Mouse (Mus musculus) T-helper 1 cell (primary cell): Measurements from ENCODE around the gene Rnf207.

Experiments
- in situ Hi-C: fragments of 300-600 bp; cut with MboI, MseI; formaldehyde crosslinking; loops from one replicate; pipeline ENCODE4 v1.15.1; 2025; ENCODE audit warnings: high pct_unique_total_duplicates

Rnf207 gene

GRCm38 (mm10) chr4:152318517-152319234 is at the start of gene Rnf207:
Rnf207 (minus strand) TSS chr4:152318993.
- in situ Hi-C loops: no loop called here

DNA sequence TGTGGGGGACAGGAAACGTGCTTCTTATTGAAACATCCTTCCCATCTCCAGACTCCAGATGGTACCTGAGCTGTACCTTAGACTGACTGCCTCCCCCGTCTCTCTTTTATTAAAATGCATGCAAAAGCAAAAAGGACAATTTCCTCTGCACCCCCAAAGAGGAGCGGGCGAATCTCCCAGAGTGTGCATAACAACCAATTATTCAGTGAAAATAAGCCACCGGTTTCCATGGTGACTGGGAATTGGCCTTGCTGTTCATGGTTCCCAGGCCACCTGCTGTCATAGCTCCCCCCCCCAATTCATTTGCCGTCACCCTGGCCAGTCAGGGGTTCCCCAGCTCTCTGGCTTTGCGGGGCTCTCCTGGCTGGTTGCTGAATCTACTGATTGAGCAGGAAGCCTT is 46.4 kb upstream of the Rnf207 start:
- in situ Hi-C loops: loop anchor here (25.0 kb wide), 1 partner anchor 1122 kb away; the partner anchor contains the start of gene Ajap1

GRCm38 (mm10) chr4:152362180-152362579 is 43.4 kb upstream of the Rnf207 start:
- in situ Hi-C loops: loop anchor here (25.0 kb wide), 1 partner anchor 1125 kb away; the partner anchor contains the start of gene Ajap1

DNA sequence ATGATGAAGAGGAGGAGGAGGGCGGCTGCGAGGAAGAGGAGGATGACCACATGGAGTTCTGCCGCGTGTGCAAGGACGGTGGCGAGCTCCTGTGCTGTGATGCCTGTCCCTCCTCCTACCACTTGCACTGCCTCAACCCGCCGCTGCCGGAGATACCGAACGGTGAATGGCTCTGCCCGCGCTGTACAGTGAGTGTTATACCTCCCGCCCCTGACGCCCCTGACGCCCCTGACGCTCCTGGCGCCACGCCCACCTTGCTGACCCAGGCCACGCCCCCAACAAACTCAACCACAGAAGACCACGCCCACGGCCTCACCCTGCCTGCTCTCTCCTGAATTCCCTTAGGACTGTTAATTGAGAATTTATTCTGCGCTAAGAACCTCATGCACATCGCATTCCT is 42.1 kb upstream of the Rnf207 start:
- in situ Hi-C loops: loop anchor here (25.0 kb wide), 1 partner anchor 1126 kb away; the partner anchor contains the start of gene Ajap1

GRCm38 (mm10) chr4:152359700-152360099 is 40.9 kb upstream of the Rnf207 start:
- in situ Hi-C loops: loop anchor here (25.0 kb wide), 1 partner anchor 1128 kb away; the partner anchor contains the start of gene Ajap1

GRCm38 (mm10) chr4:152355672-152356071 is 36.9 kb upstream of the Rnf207 start:
- in situ Hi-C loops: loop anchor here (25.0 kb wide), 1 partner anchor 1132 kb away; the partner anchor contains the start of gene Ajap1

DNA sequence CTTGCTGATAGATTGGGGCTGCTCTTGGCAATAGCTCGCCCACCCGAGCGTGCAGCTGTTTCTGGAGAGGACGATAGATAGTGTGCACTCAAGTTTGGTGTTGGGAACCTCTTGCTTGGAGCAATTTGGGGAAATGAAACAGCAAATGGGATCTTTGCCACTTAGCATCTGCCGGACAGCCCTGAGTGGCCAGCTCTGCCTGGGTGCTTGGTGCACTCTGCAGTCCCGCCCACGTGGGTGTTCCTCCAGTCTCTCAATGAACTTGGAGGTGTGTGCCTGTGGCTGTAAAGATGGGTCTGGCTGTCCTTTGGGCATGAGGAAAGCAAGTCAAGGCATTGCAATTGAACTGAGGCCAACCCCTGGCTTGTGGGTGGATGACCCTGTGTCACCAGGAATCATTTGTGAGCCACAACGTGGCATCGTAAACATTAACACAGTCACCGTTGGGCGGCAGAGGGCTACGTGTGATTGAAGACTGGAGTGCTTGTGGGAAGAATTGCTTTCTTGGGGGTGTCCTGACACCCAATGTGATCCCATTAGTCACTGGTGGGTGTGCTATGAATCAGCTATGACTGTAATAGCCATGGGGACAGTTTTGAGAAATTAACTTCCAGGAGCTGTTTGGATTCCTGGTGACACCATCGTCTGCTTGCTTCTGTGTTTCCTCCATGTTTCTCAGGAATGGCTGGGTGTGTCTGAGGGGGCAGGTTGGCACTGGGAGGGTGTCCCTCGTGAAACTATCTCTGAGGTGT is 35.3 kb upstream of the Rnf207 start:
- in situ Hi-C loops: loop anchor here (25.0 kb wide), 1 partner anchor 1133 kb away; the partner anchor contains the start of gene Ajap1

DNA sequence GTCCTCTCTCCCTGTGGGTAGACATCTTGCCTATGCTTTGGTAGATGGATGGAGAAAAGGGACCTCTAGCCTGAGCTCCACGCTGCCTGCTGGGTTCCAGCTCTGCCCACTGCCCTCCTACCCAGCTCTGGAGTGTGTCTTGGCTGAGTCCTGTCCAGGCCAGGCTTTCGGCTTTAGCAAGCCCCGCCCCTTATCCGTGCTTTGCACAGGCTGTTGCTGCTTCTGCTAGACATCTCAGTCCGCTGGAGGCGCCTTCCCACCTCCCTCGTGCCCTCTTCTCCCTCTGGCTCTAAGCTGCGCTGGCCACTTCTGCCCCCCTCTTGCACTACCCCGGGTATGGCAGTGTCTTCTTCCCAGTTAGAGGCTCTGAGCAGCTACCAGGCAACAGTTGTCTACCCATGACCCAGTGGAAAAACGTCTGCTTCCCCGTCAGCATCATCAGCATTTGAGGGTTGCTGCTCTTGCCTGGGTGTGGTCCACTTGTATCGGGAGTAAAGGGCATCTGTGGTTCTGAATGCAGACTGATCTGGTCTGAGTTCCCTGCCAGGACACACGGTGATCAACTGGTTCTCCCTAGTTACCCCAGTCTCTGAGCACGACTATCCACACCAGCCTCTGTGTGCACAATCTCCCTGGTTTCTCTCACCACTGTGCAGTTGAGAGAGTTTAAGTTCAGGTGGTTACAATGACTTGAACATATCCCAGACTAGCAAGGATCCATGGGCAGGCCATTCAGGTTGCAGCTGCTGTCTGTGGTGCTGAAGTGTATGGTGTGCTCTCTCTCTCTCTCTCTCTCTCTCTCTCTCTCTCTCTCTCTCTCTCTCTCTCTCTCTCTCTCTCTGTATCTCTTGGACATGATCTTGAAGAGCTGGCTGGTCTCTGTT is 32.9 kb upstream of the Rnf207 start:
- in situ Hi-C loops: loop anchor here (25.0 kb wide), 1 partner anchor 1136 kb away; the partner anchor contains the start of gene Ajap1

GRCm38 (mm10) chr4:152350722-152351421 is 32.1 kb upstream of the Rnf207 start:
- in situ Hi-C loops: loop anchor here (25.0 kb wide), 1 partner anchor 1136 kb away; the partner anchor contains the start of gene Ajap1

DNA sequence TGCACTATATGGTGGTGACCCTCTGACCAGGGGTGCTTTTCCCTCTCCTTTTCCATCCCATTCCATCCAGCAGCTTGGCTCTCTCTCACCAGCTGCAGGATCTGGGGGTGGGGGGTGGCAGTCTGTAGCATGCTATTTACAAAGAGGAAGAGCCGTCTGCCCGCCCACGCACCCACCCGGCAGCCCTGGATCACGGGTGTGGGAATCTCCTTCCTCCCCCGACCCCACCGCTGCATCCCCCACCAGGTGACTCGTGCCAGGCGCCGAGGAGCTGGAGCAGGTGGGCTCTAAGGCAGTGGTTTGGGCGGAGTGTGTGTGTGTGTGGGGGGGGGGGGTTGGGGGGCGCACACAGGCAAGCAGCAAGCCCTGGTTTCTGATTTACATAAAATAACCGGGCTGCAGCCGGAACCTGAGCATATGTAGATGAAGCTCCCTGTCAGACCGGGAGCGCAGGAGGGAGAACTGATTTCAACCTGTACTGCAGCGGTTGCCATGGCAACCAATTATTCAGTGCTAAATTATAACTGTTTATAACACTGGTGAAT is 31.1 kb upstream of the Rnf207 start:
- in situ Hi-C loops: loop anchor here (25.0 kb wide), 1 partner anchor 1137 kb away; the partner anchor contains the start of gene Ajap1

- in situ Hi-C loops: no loop called here
These were observed 26.5 kb upstream of the Rnf207 start for GRCm38 (mm10) chr4:152345120-152345889.

- in situ Hi-C loops: no loop called here
These were observed 25.9 kb upstream of the Rnf207 start for GRCm38 (mm10) chr4:152344651-152345050.

- in situ Hi-C loops: no loop called here
These were observed 24.5 kb upstream of the Rnf207 start for GRCm38 (mm10) chr4:152343296-152343695.

GRCm38 (mm10) chr4:152340584-152341284 is 21.9 kb upstream of the Rnf207 start:
- in situ Hi-C loops: no loop called here

DNA sequence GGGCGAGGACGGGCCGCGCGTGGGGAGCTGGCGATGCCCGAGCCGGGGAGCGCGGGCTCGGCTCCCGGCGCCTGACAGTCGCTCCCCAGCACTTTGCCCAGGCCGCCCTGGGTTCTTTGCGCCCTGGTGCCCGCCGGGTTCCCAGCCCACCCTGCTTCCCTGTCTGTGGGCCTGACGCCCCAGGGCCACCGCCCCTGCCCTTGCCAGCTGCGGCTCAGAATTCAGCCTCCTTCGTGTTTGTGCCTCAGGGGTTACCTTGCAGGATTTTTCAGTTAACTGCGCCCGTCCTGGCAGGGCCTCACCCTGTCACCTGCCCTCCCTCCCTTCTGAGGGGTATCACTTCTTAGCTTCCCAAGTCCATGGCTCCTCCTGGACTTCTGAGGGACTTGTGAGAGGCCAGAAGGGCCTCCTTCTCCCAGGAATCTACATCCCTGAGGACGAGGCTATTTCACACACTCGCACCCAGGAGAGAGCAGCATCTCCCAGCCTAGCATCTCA is 20.5 kb upstream of the Rnf207 start:
- in situ Hi-C loops: no loop called here

DNA sequence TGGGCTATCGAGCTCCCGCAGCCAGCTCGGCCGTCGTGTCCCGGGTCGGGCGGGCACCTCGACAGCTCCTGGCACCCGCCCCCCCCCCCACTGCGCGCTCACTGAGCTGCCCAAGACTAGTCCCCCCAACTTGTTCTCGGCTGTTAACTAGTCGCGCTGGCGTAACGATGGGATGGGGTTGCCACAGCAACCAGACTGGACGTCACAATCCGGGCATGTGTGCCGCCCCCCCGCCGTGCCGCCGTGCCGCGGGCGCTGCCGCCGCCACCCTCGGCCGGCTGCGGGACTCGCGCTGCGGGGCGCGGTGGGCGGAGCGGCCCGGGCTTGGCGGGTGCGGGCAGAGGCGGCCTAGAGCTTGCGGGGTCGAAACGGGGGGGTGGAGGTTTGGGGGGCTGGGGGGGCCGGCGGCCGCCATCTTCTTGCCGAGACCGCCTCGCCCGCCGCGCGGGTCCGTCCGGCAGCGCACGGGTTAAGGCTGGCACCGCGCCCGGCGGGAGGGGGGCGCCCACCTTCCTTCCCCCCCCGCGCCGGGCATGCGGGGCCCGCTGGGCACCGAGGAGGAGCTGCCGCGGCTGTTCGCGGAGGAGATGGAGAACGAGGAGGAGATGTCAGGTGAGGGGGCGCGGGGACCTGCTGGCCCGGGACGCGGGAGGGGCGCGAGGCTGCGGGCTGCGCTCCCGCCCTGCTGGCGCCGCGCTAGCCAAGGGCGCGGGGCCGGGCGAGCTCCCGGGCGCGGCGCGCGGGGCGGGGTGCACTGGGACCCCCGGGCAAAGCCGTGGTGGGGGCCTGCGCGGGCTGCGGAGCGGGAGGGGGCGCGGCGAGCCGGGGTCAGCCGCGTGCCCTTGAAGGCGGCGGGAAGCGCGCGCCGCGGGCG is 19.9 kb upstream of the Rnf207 start, which contains the start of gene Chd5:
TSS of gene Chd5 (plus strand) at position 233 of the 874 bp plus-strand sequence.
- in situ Hi-C loops: no loop called here

- in situ Hi-C loops: no loop called here
These were observed 19.0 kb upstream of the Rnf207 start for GRCm38 (mm10) chr4:152337772-152338171.

DNA sequence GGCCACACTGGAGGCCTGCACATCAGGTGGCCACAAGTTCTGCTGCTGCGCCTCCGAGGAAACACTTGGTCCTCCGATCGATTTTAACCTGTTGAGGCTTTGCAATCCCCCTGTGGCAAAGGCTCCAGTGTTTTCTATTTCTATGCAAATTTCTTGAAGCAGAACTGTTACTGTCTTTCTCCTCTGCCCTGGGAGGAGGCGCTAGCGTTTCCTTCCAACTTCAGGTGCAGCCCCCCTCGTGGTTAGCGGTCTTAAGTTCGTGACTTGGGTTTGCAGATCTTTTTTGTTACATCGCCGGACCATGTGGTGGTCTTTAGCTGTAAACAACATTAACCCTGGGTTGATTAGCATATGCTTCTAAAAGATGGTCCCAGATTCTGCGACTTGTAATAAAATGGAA is 14.8 kb upstream of the Rnf207 start:
- in situ Hi-C loops: no loop called here
